Mouse (Mus musculus) frontal cortex, postnatal 10 days (tissue): ENCODE data around the gene Tasp1.
"Not testable (repeated sequence)": the region's sequence is repeated elsewhere in the genome, so short reads cannot be mapped to it uniquely, and the experiment has no call there.

ENCODE experiments used
- DNase-seq, 2 experiments: peaks; one replicate each; pipeline ENCODE4 v3.0.0; 2022; ENCODE audit warnings: low spot score in 2 of 2, mixed read lengths in 1 of 2

Gene Tasp1

GRCm38 (mm10) chr2:140058125-140058524 is 8.5 kb downstream of the Tasp1 start:
- DNase-seq, result no peak

GRCm38 (mm10) chr2:140051607-140052126 is 14.9 kb downstream of the Tasp1 start:
- DNase-seq, result no peak

- DNase-seq, result no peak
Measured at GRCm38 (mm10) chr2:140042522-140043131, 24.0 kb downstream of the Tasp1 start.

GRCm38 (mm10) chr2:140042081-140042480 is 24.5 kb downstream of the Tasp1 start:
- no peak for DNase-seq

GRCm38 (mm10) chr2:140037459-140037858 is 29.1 kb downstream of the Tasp1 start:
- DNase-seq, result no peak

GRCm38 (mm10) chr2:140036854-140037253 is 29.8 kb downstream of the Tasp1 start:
- DNase-seq, result no peak

- DNase-seq, result no peak
Measured at GRCm38 (mm10) chr2:140024937-140025336, 41.7 kb downstream of the Tasp1 start.

GRCm38 (mm10) chr2:140007406-140007805 is 59.2 kb downstream of the Tasp1 start:
- DNase-seq, result no peak

- no peak for DNase-seq
Measured at GRCm38 (mm10) chr2:139998170-139998569, 68.4 kb downstream of the Tasp1 start.

- not testable (repeated sequence) for DNase-seq
Measured at GRCm38 (mm10) chr2:139989907-139990306, 76.7 kb downstream of the Tasp1 start.

GRCm38 (mm10) chr2:139967451-139967850 is 99.2 kb downstream of the Tasp1 start:
- DNase-seq, result no peak

GRCm38 (mm10) chr2:139966288-139966687 is 100.3 kb downstream of the Tasp1 start:
- DNase-seq, result no peak

- no peak for DNase-seq
Measured at GRCm38 (mm10) chr2:139948843-139949242, 117.8 kb downstream of the Tasp1 start.

GRCm38 (mm10) chr2:139937581-139937980 is 129.0 kb downstream of the Tasp1 start:
- no peak for DNase-seq

GRCm38 (mm10) chr2:139934577-139934976 is 132.0 kb downstream of the Tasp1 start:
- no peak for DNase-seq

GRCm38 (mm10) chr2:139934033-139934572 is 132.5 kb downstream of the Tasp1 start:
- no peak for DNase-seq

GRCm38 (mm10) chr2:139932211-139932610 is 134.4 kb downstream of the Tasp1 start:
- DNase-seq, result no peak

- no peak for DNase-seq
Measured at GRCm38 (mm10) chr2:139924937-139925336, 141.7 kb downstream of the Tasp1 start.

- not testable (repeated sequence) for DNase-seq
Measured at GRCm38 (mm10) chr2:139921395-139921794, 145.2 kb downstream of the Tasp1 start.

GRCm38 (mm10) chr2:139919757-139920156 is 146.8 kb downstream of the Tasp1 start:
- no peak for DNase-seq

- no peak for DNase-seq
Measured at GRCm38 (mm10) chr2:139906441-139907157, 160.0 kb downstream of the Tasp1 start.

- DNase-seq, result no peak
Measured at GRCm38 (mm10) chr2:139891405-139892089, 175.1 kb downstream of the Tasp1 start.
